Mouse (Mus musculus): ENCODE measurements at regions not wholly inside any gene's neighbourhood (a gene's known extent, or its start where the extent isn't known, plus 50 kb on each side); places are given as distances from the start of the nearest gene placed in this dataset.
"Not testable (repeated sequence)": the region's sequence is repeated elsewhere in the genome, so short reads cannot be mapped to it uniquely, and the experiment has no call there.

GRCm38 (mm10) chr5:4248422-4248821, 56.3 kb downstream of the Mterf1b start:
- no peak for ATAC-seq (replicated peaks; ENCODE audit: poor library complexity, severe bottlenecking)

- ATAC-seq (replicated peaks; ENCODE audit: poor library complexity, severe bottlenecking), result not testable (repeated sequence)
Observed at GRCm38 (mm10) chr5:4254280-4254679, 62.1 kb downstream of the Mterf1b start.

GRCm38 (mm10) chr5:4257048-4257750, 65.0 kb downstream of the Mterf1b start:
- no peak for ATAC-seq (replicated peaks; ENCODE audit: poor library complexity, severe bottlenecking)

GRCm38 (mm10) chr5:4259260-4259659, 67.1 kb downstream of the Mterf1b start:
- peak; percentile 79 for ATAC-seq (replicated peaks; ENCODE audit: poor library complexity, severe bottlenecking)

GRCm38 (mm10) chr5:4262666-4263065, 70.5 kb downstream of the Mterf1b start:
- peak; percentile 57; the same call in 1 of the 2 replicates for ATAC-seq (replicated peaks; ENCODE audit: poor library complexity, severe bottlenecking)

GRCm38 (mm10) chr5:4263560-4264160, 71.5 kb downstream of the Mterf1b start:
- ATAC-seq (replicated peaks; ENCODE audit: poor library complexity, severe bottlenecking), result no peak

- no peak for ATAC-seq (replicated peaks; ENCODE audit: poor library complexity, severe bottlenecking)
Observed at GRCm38 (mm10) chr5:4267717-4268116, 75.5 kb downstream of the Mterf1b start.

GRCm38 (mm10) chr5:4273001-4273400, 80.8 kb downstream of the Mterf1b start:
- no peak for ATAC-seq (replicated peaks; ENCODE audit: poor library complexity, severe bottlenecking)

GRCm38 (mm10) chr5:4303616-4304015, 111.4 kb downstream of the Mterf1b start:
- no peak for ATAC-seq (replicated peaks; ENCODE audit: poor library complexity, severe bottlenecking)

GRCm38 (mm10) chr5:4304201-4304600, 112.0 kb downstream of the Mterf1b start:
- no peak for ATAC-seq (replicated peaks; ENCODE audit: poor library complexity, severe bottlenecking)

GRCm38 (mm10) chr5:4308514-4308913, 116.3 kb downstream of the Mterf1b start:
- no peak for ATAC-seq (replicated peaks; ENCODE audit: poor library complexity, severe bottlenecking)

- ATAC-seq (replicated peaks; ENCODE audit: poor library complexity, severe bottlenecking), result no peak
Observed at GRCm38 (mm10) chr5:4311169-4311568, 119.0 kb downstream of the Mterf1b start.

- ATAC-seq (replicated peaks; ENCODE audit: poor library complexity, severe bottlenecking), result no peak
Observed at GRCm38 (mm10) chr5:4311599-4311998, 119.4 kb downstream of the Mterf1b start.

- no peak for ATAC-seq (replicated peaks; ENCODE audit: poor library complexity, severe bottlenecking)
Observed at GRCm38 (mm10) chr5:4312675-4313074, 120.5 kb downstream of the Mterf1b start.

GRCm38 (mm10) chr5:4322634-4323386, 130.6 kb downstream of the Mterf1b start:
- ATAC-seq (replicated peaks; ENCODE audit: poor library complexity, severe bottlenecking), result no peak

GRCm38 (mm10) chr5:4323387-4323704, 131.2 kb downstream of the Mterf1b start:
- ATAC-seq (replicated peaks; ENCODE audit: poor library complexity, severe bottlenecking), result no peak

GRCm38 (mm10) chr5:4325813-4326212, 133.6 kb downstream of the Mterf1b start:
- no peak for ATAC-seq (replicated peaks; ENCODE audit: poor library complexity, severe bottlenecking)

GRCm38 (mm10) chr5:4326309-4327014, 134.3 kb downstream of the Mterf1b start:
- ATAC-seq (replicated peaks; ENCODE audit: poor library complexity, severe bottlenecking), result no peak

GRCm38 (mm10) chr5:4335683-4336082, 143.5 kb downstream of the Mterf1b start:
- ATAC-seq (replicated peaks; ENCODE audit: poor library complexity, severe bottlenecking), result no peak

- ATAC-seq (replicated peaks; ENCODE audit: poor library complexity, severe bottlenecking), result no peak
Observed at GRCm38 (mm10) chr5:4341956-4342355, 149.8 kb downstream of the Mterf1b start.

- peak; percentile 97 for ATAC-seq (replicated peaks; ENCODE audit: poor library complexity, severe bottlenecking)
Observed at GRCm38 (mm10) chr5:4344458-4344857, 152.3 kb downstream of the Mterf1b start.

Data from granulocyte monocyte progenitor cell, adult 5-6 weeks (primary cell).